Comparison of ENCODE assay signal across 8 mouse cellular contexts in genomic region chr4:64282471-64282870, GRCm38 (mm10).
DNase-seq lines count a peak whose midpoint lies in the region; ATAC-seq and TF ChIP-seq lines count a peak whose summit lies in the region.
"Had no signal": no experiment of that assay in that cellular context is flagged by ENCODE, and none has a peak within 500 bp of the region (broad histone marks: within the 10 kb centered on the region; RNA-seq: fewer than 3 reads in every experiment).

No protein-coding gene starts in this region.

- no peak overlapping the region for H3K4me2 ChIP-seq in stomach, postnatal 0 days (replicated peaks; ENCODE audit: low read depth)
- H3K4me2 ChIP-seq: limb, embryonic 15.5 days had no signal

- no peak overlapping the region for H3K9ac ChIP-seq in stomach, postnatal 0 days (ENCODE audit: low read length)
- H3K9ac ChIP-seq: limb, embryonic 15.5 days had no signal

- TF ChIP-seq CTCF in stomach, postnatal 0 days (IDR thresholded peaks at IDR 0.05; ENCODE audit: low read depth): no peak

- ATAC-seq in stomach, postnatal 0 days (ENCODE audit: low FRiP score, low TSS enrichment): no peak
- ATAC-seq in monocyte, adult 5-6 weeks (replicated peaks; ENCODE audit: insufficient number of reproducible peaks, low FRiP score, low TSS enrichment, poor library complexity, severe bottlenecking): no peak

- H3K4me3 ChIP-seq in stomach, postnatal 0 days (ENCODE audit: low read depth, low read length): no peak overlapping the region
- H3K4me3 ChIP-seq: limb, embryonic 15.5 days had no signal

- no peaks in the 10 kb centered on the region for H3K4me1 ChIP-seq in stomach, postnatal 0 days (replicated peaks; ENCODE audit: control insufficient read depth, insufficient read depth)
- H3K4me1 ChIP-seq: limb, embryonic 15.5 days had no signal

- peak; percentile 60 for DNase-seq in 3T3-L1 (ENCODE audit: low read depth, low spot score)
- peak; percentile 76 for DNase-seq in adipocyte (ENCODE audit: low spot score)
- DNase-seq in frontal cortex, postnatal 14 days (ENCODE audit: low spot score in 2 of 2): peak; percentile 10 to 11
- peak; percentile 12 to 30 for DNase-seq in left cerebral cortex, adult 8-10 months (ENCODE audit: low spot score in 2 of 2)
- DNase-seq in stomach, postnatal 0 days (ENCODE audit: low spot score): no peak
- no peak for DNase-seq in thymus, postnatal 14 days

- WGBS in stomach, postnatal 0 days: 40% methylated on average over 1 of the region's 1 CpGs

- no peaks in the 10 kb centered on the region for H3K27me3 ChIP-seq in stomach, postnatal 0 days (ENCODE audit: control insufficient read depth, insufficient read depth, low read length)
- H3K27me3 ChIP-seq: limb, embryonic 15.5 days had no signal

- H3K27ac ChIP-seq in stomach, postnatal 0 days (replicated peaks): no peak overlapping the region
- H3K27ac ChIP-seq: limb, embryonic 15.5 days had no signal

- no peak for TF ChIP-seq EP300 in stomach, postnatal 0 days (optimal IDR thresholded peaks at IDR 0.05)

- H3K36me3 ChIP-seq in stomach, postnatal 0 days (ENCODE audit: control insufficient read depth, insufficient read depth, low read length): no peaks in the 10 kb centered on the region
- H3K36me3 ChIP-seq: limb, embryonic 15.5 days had no signal

- H3K9me3 ChIP-seq in stomach, postnatal 0 days (ENCODE audit: control insufficient read depth, low read length): no peaks in the 10 kb centered on the region
- H3K9me3 ChIP-seq: limb, embryonic 15.5 days had no signal

Comparison
In these comparisons a context has a peak if more than half of its experiments do, and no peak if none do; other contexts are left out.
1. DNase-seq: peak in 3T3-L1 (single experiment), adipocyte (single experiment), frontal cortex, postnatal 14 days (2 of 2) and left cerebral cortex, adult 8-10 months (2 of 2); none in stomach, postnatal 0 days (single experiment) and thymus, postnatal 14 days (single experiment).